Mouse (Mus musculus) urinary bladder, postnatal 10 days (tissue): ENCODE measurements at regions not wholly inside any gene's neighbourhood (a gene's known extent, or its start where the extent isn't known, plus 50 kb on each side); places are given as distances from the start of the nearest gene placed in this dataset.

ENCODE experiments used
- DNase-seq: peaks from one replicate; pipeline ENCODE4 v3.0.0; 2022; ENCODE audit warnings: low spot score

GRCm38 (mm10) chr8:90192856-90193255 is 155.3 kb downstream of the Tox3 start:
- no peak for DNase-seq

GRCm38 (mm10) chr8:90182807-90183206 is 165.3 kb downstream of the Tox3 start:
- DNase-seq, result no peak

- DNase-seq, result no peak
These were observed 171.4 kb downstream of the Tox3 start for GRCm38 (mm10) chr8:90176771-90177170.

- DNase-seq, result no peak
These were observed 171.8 kb downstream of the Tox3 start for GRCm38 (mm10) chr8:90176335-90176734.

- DNase-seq, result no peak
These were observed 181.5 kb downstream of the Tox3 start for GRCm38 (mm10) chr8:90166639-90167038.

GRCm38 (mm10) chr8:90151477-90151876 is 196.7 kb downstream of the Tox3 start:
- no peak for DNase-seq

GRCm38 (mm10) chr8:90149903-90150302 is 198.2 kb downstream of the Tox3 start:
- DNase-seq, result no peak

- no peak for DNase-seq
These were observed 213.5 kb downstream of the Tox3 start for GRCm38 (mm10) chr8:90134626-90135025.

GRCm38 (mm10) chr8:90130704-90131267 is 217.4 kb downstream of the Tox3 start:
- DNase-seq, result no peak

- DNase-seq, result no peak
These were observed 222.7 kb downstream of the Tox3 start for GRCm38 (mm10) chr8:90125426-90125825.

- no peak for DNase-seq
These were observed 225.0 kb downstream of the Tox3 start for GRCm38 (mm10) chr8:90123101-90123500.

GRCm38 (mm10) chr8:90121935-90122334 is 226.2 kb downstream of the Tox3 start:
- DNase-seq, result no peak

GRCm38 (mm10) chr8:90121017-90121416 is 227.1 kb downstream of the Tox3 start:
- no peak for DNase-seq

- DNase-seq, result no peak
These were observed 232.7 kb downstream of the Tox3 start for GRCm38 (mm10) chr8:90115436-90115835.

GRCm38 (mm10) chr8:90100509-90100908 is 247.6 kb downstream of the Tox3 start:
- no peak for DNase-seq

- DNase-seq, result no peak
These were observed 265.5 kb downstream of the Tox3 start for GRCm38 (mm10) chr8:90082630-90083029.

GRCm38 (mm10) chr8:90076381-90076780 is 271.8 kb downstream of the Tox3 start:
- no peak for DNase-seq

GRCm38 (mm10) chr8:90075796-90076195 is 272.3 kb downstream of the Tox3 start:
- no peak for DNase-seq

- DNase-seq, result no peak
These were observed 278.1 kb downstream of the Tox3 start for GRCm38 (mm10) chr8:90070006-90070405.

- DNase-seq, result no peak
These were observed 278.6 kb downstream of the Tox3 start for GRCm38 (mm10) chr8:90069411-90069993.

GRCm38 (mm10) chr8:90068441-90068840 is 279.7 kb downstream of the Tox3 start:
- DNase-seq, result no peak

GRCm38 (mm10) chr8:90064381-90064780 is 283.8 kb downstream of the Tox3 start:
- no peak for DNase-seq

GRCm38 (mm10) chr8:90063291-90063690 is 284.9 kb downstream of the Tox3 start:
- no peak for DNase-seq

- DNase-seq, result no peak
These were observed 289.4 kb downstream of the Tox3 start for GRCm38 (mm10) chr8:90058631-90059166.
